Mouse (Mus musculus) lung, adult 2 months (tissue): ENCODE measurements at regions not wholly inside any gene's neighbourhood (a gene's known extent, or its start where the extent isn't known, plus 50 kb on each side); places are given as distances from the start of the nearest gene placed in this dataset.

Experiments used
- CTCF ChIP-seq: fragments of 200-500 bp; IDR thresholded peaks from 2 replicates; pipeline ENCODE4 v1.5.1; 2011; ENCODE audit warnings: mild to moderate bottlenecking, low read length, control low read depth; ENCODE audit not compliant: insufficient read depth
- POLR2A ChIP-seq: fragments of 200-500 bp; IDR thresholded peaks from 2 replicates; pipeline ENCODE4 v1.6.1; 2011; ENCODE audit warnings: low read depth, mild to moderate bottlenecking, control low read depth, low read length, borderline replicate concordance; ENCODE audit errors: extremely low read depth

DNA sequence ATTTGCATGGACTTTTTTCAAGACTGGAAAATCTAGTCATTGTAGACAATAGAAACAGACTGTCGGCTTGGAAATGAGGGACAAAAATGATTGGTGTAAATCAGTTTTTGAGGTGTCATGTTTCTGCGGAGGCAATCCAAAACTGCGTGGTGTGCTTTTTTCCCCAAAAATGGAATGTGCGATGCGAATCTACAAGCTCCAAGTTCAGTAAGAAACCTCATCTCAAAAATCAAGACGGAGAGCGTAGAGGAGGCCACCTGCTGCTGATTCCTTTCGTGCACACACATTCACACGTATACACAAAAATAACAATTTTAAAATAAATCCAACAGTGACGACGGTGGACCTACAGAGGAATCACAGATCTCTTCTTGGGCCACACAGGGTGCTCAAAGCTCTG, 170.5 kb upstream of the Adgrl2 start:
- TF ChIP-seq POLR2A (no peak), CTCF (no peak)
